Mouse (Mus musculus) hindbrain, embryonic 14.5 days (tissue): ENCODE measurements around the gene Syvn1. TPM values are rescaled to one million over a fixed set of nuclear protein-coding genes. Genes with fewer than 3 reads are reported as not detected.

ENCODE experiments used
- ATAC-seq: fragments of 200-750 bp; cut with Nextera tagmentation; 2 replicates; pipeline ENCODE4 v1.8.0; 2017; ENCODE audit warnings: moderate number of reproducible peaks, mild to moderate bottlenecking, moderate TSS enrichment, moderate library complexity; ENCODE audit not compliant: low FRiP score
- DNase-seq: peaks from one replicate; pipeline ENCODE4 v3.0.0-alpha.2; 2015; ENCODE audit warnings: low spot score
- H3K27ac ChIP-seq: fragments of 300-500 bp; sonication (generic); 2 replicates; pipeline ENCODE4 v1.5.1; 2014; ENCODE audit warnings: mild to moderate bottlenecking, moderate library complexity
- H3K27me3 ChIP-seq: fragments of 300-500 bp; sonication (generic); 2 replicates; pipeline ENCODE4 v1.6.1; 2014; ENCODE audit warnings: mild to moderate bottlenecking, low read length, mixed read lengths; ENCODE audit not compliant: control insufficient read depth, insufficient read depth
- H3K36me3 ChIP-seq: fragments of 300-500 bp; sonication (generic); replicated peaks from 2 replicates; pipeline ENCODE4 v1.6.1; 2014; ENCODE audit not compliant: control insufficient read depth, insufficient read depth
- H3K4me1 ChIP-seq: fragments of 300-500 bp; sonication (generic); replicated peaks from 2 replicates; pipeline ENCODE4 v1.6.1; 2014; ENCODE audit warnings: antibody characterized with exemption, low read length, mixed read lengths; ENCODE audit not compliant: control insufficient read depth, insufficient read depth
- H3K4me2 ChIP-seq: fragments of 300-500 bp; sonication (generic); replicated peaks from 2 replicates; pipeline ENCODE4 v1.6.1; 2014; ENCODE audit warnings: mild to moderate bottlenecking, moderate library complexity
- H3K4me3 ChIP-seq: fragments of 300-500 bp; sonication (generic); replicated peaks from 2 replicates; pipeline ENCODE4 v1.5.1; 2014; ENCODE audit warnings: mild to moderate bottlenecking, low read length
- H3K9ac ChIP-seq: fragments of 300-500 bp; sonication (generic); 2 replicates; pipeline ENCODE4 v1.6.1; 2014
- H3K9me3 ChIP-seq: fragments of 300-500 bp; sonication (generic); 2 replicates; pipeline ENCODE4 v1.6.1; 2016; ENCODE audit warnings: low read length; ENCODE audit not compliant: control insufficient read depth
- WGBS: fragments of 180-500 bp; shearing (Covaris S2); extraction: QIAGEN DNeasy Blood & Tissue Kit; methylation state at CpG from one replicate; pipeline ENCODE4 v1.1.7; 2014; 5-methylcytosine and 5-hydroxymethylcytosine counted together
- polyA plus RNA-seq: library from polyadenylated mRNA; unstranded; fragments of >200 nt; fragmentation: Nextera tagmentation; extraction: Ambion mirVana; gene quantifications from 2 replicates; pipeline ENCODE4 v1.2.1, GENCODE M21; 2014

The Syvn1 gene
- polyA plus RNA-seq = 28.7 and 32.9 TPM in 2 replicates

GRCm38 (mm10) chr19:6046294-6047153, at the start of gene Syvn1:
Gene Syvn1, plus strand, starts transcription at chr19:6046576.
- under 1% methylated on average over 65 of the region's 65 CpGs for WGBS
- peak within 1 kb of the TSS; percentile 98 for H3K4me3 ChIP-seq
- H3K4me1 ChIP-seq = peaks cover 21% of the 10 kb centered on the region
- no peaks in the 10 kb centered on the region for H3K27me3 ChIP-seq
- H3K4me2 ChIP-seq = peak within 1 kb of the TSS; percentile 98
- peak within 1 kb of the TSS; percentile 85 for H3K9ac ChIP-seq
- H3K27ac ChIP-seq = peak within 1 kb of the TSS; percentile 99
- DNase-seq (peak; percentile 95), ATAC-seq (peak; percentile 93)
- peaks cover 37% of the 10 kb centered on the region for H3K36me3 ChIP-seq
- no peaks in the 10 kb centered on the region for H3K9me3 ChIP-seq

GRCm38 (mm10) chr19:5998180-5998579, 48.2 kb upstream of the Syvn1 start:
- H3K4me1 ChIP-seq = no peaks in the 10 kb centered on the region
- H3K36me3 ChIP-seq = no peaks in the 10 kb centered on the region
- no peaks in the 10 kb centered on the region for H3K27me3 ChIP-seq
- WGBS = 88% methylated on average over 3 of the region's 3 CpGs
- H3K4me2 ChIP-seq = no peak overlapping the region
- H3K9ac ChIP-seq = no peak overlapping the region
- H3K4me3 ChIP-seq = no peak overlapping the region
- no peak overlapping the region for H3K27ac ChIP-seq
- ATAC-seq (no peak), DNase-seq (no peak)
- H3K9me3 ChIP-seq = no peaks in the 10 kb centered on the region

- Histone ChIP-seq H3K4me1 (no peaks in the 10 kb centered on the region), H3K9me3 (no peaks in the 10 kb centered on the region), H3K4me3 (no peak overlapping the region), H3K27ac (no peak overlapping the region), H3K9ac (no peak overlapping the region), H3K4me2 (no peak overlapping the region), H3K36me3 (no peaks in the 10 kb centered on the region), H3K27me3 (no peaks in the 10 kb centered on the region)
- no peak for ATAC-seq
- WGBS = 83% methylated on average over 5 of the region's 5 CpGs
- no peak for DNase-seq
Measured at GRCm38 (mm10) chr19:5999969-6000368, 46.4 kb upstream of the Syvn1 start.

GRCm38 (mm10) chr19:6005541-6005940, 40.8 kb upstream of the Syvn1 start:
- no peaks in the 10 kb centered on the region for H3K9me3 ChIP-seq
- no peaks in the 10 kb centered on the region for H3K27me3 ChIP-seq
- H3K9ac ChIP-seq = no peak overlapping the region
- H3K4me1 ChIP-seq = no peaks in the 10 kb centered on the region
- H3K4me2 ChIP-seq = no peak overlapping the region
- DNase-seq = no peak
- no peak overlapping the region for H3K4me3 ChIP-seq
- H3K36me3 ChIP-seq = no peaks in the 10 kb centered on the region
- H3K27ac ChIP-seq = no peak overlapping the region
- WGBS = 70% methylated on average over 11 of the region's 11 CpGs
- ATAC-seq = no peak

GRCm38 (mm10) chr19:6007013-6007412, 39.4 kb upstream of the Syvn1 start:
- Histone ChIP-seq H3K27ac (no peak overlapping the region), H3K4me1 (no peaks in the 10 kb centered on the region), H3K36me3 (no peaks in the 10 kb centered on the region), H3K4me2 (no peak overlapping the region), H3K27me3 (no peaks in the 10 kb centered on the region), H3K9me3 (no peaks in the 10 kb centered on the region), H3K9ac (no peak overlapping the region), H3K4me3 (no peak overlapping the region)
- WGBS = 92% methylated on average over 13 of the region's 13 CpGs
- no peak for DNase-seq
- no peak for ATAC-seq

GRCm38 (mm10) chr19:6009137-6009536, 37.2 kb upstream of the Syvn1 start:
- H3K4me3 ChIP-seq = no peak overlapping the region
- H3K9ac ChIP-seq = no peak overlapping the region
- no peak overlapping the region for H3K4me2 ChIP-seq
- no peak for ATAC-seq
- H3K27ac ChIP-seq = no peak overlapping the region
- no peaks in the 10 kb centered on the region for H3K4me1 ChIP-seq
- no peaks in the 10 kb centered on the region for H3K9me3 ChIP-seq
- no peak for DNase-seq
- H3K36me3 ChIP-seq = no peaks in the 10 kb centered on the region
- WGBS = 60% methylated on average over 8 of the region's 8 CpGs
- H3K27me3 ChIP-seq = no peaks in the 10 kb centered on the region

- Histone ChIP-seq H3K4me3 (no peak overlapping the region), H3K9me3 (no peaks in the 10 kb centered on the region), H3K9ac (no peak overlapping the region), H3K4me1 (0 out of 2 replicates have a peak, but pooled peaks cover 12% of the 10 kb centered on the region), H3K36me3 (no peaks in the 10 kb centered on the region), H3K4me2 (no peak overlapping the region), H3K27me3 (peaks cover 18% of the 10 kb centered on the region), H3K27ac (no peak overlapping the region)
- 90% methylated on average over 10 of the region's 10 CpGs for WGBS
- ATAC-seq (no peak), DNase-seq (no peak)
Measured at GRCm38 (mm10) chr19:6013691-6014090, 32.7 kb upstream of the Syvn1 start.

GRCm38 (mm10) chr19:6014991-6015510, 31.3 kb upstream of the Syvn1 start:
- Histone ChIP-seq H3K27ac (no peak overlapping the region; the same call in 1 of the 2 replicates), H3K9me3 (no peaks in the 10 kb centered on the region), H3K4me2 (peak overlapping the region; percentile 70), H3K36me3 (no peaks in the 10 kb centered on the region), H3K27me3 (peaks cover 18% of the 10 kb centered on the region), H3K9ac (peak overlapping the region; percentile 64), H3K4me1 (0 out of 2 replicates have a peak, but pooled peaks cover 12% of the 10 kb centered on the region), H3K4me3 (peak overlapping the region; percentile 41)
- ATAC-seq (peak; percentile 50; the same call in 1 of the 2 replicates), DNase-seq (no peak)
- WGBS = 4% methylated on average over 15 of the region's 18 CpGs

GRCm38 (mm10) chr19:6015511-6016315, 30.7 kb upstream of the Syvn1 start, which contains the start of gene Capn1:
Gene Capn1, minus strand, starts transcription at chr19:6015897.
- H3K9me3 ChIP-seq = no peaks in the 10 kb centered on the region
- ATAC-seq (peak; percentile 75; the same call in 1 of the 2 replicates), DNase-seq (peak; percentile 64)
- peaks cover 18% of the 10 kb centered on the region for H3K27me3 ChIP-seq
- H3K36me3 ChIP-seq = no peaks in the 10 kb centered on the region
- peak within 1 kb of the TSS; percentile 64 for H3K9ac ChIP-seq
- WGBS = 3% methylated on average over 34 of the region's 40 CpGs
- peak within 1 kb of the TSS; percentile 70 for H3K4me2 ChIP-seq
- 0 out of 2 replicates have a peak, but pooled peaks cover 12% of the 10 kb centered on the region for H3K4me1 ChIP-seq
- H3K27ac ChIP-seq = no peak within 1 kb of the TSS; the same call in 1 of the 2 replicates
- H3K4me3 ChIP-seq = peak within 1 kb of the TSS; percentile 41
